Mouse (Mus musculus) megakaryocyte, embryonic 14.5 days (primary cell): ENCODE data around the gene Gm20425. TPM values are rescaled to one million over a fixed set of nuclear protein-coding genes. Genes with fewer than 3 reads are reported as not detected.
A peak's percentile ranks its signal among the peaks of the same experiment; 100 is the strongest.
"Not testable (repeated sequence)": the region's sequence is repeated elsewhere in the genome, so short reads cannot be mapped to it uniquely, and the experiment has no call there.

Experiments used
- H3K27me3 ChIP-seq: replicated peaks from 2 replicates; pipeline ENCODE3; 2012; ENCODE audit warnings: inconsistent platforms
- H3K36me3 ChIP-seq: replicated peaks from 2 replicates; pipeline ENCODE3; 2012; ENCODE audit warnings: low read length, inconsistent platforms, mixed read lengths
- H3K4me1 ChIP-seq: 2 replicates; pipeline ENCODE4 v1.6.1; 2012; ENCODE audit warnings: inconsistent platforms
- H3K4me3 ChIP-seq: replicated peaks from 2 replicates; pipeline ENCODE3; 2012; ENCODE audit warnings: moderate library complexity, mild to moderate bottlenecking, inconsistent platforms
- H3K9me3 ChIP-seq: 2 replicates; pipeline ENCODE4 v1.6.1; 2012; ENCODE audit warnings: inconsistent platforms
- FLI1 ChIP-seq: IDR thresholded peaks from 2 replicates; pipeline ENCODE4 v1.6.1; 2012; ENCODE audit warnings: low read length, inconsistent platforms, mixed read lengths
- GATA1 ChIP-seq: IDR thresholded peaks from 3 replicates; pipeline ENCODE4 v1.6.1; 2012; ENCODE audit warnings: mixed read lengths, low read length, inconsistent platforms, borderline replicate concordance
- polyA plus RNA-seq: library from polyadenylated mRNA; stranded (reverse); fragments of >175 nt; gene quantifications from 2 replicates; pipeline ENCODE4 v1.2.3, GENCODE M21; 2012; ENCODE audit warnings: low replicate concordance; ENCODE audit not compliant: insufficient read depth

The Gm20425 gene
- polyA plus RNA-seq, 1 experiment, result not detected

DNA sequence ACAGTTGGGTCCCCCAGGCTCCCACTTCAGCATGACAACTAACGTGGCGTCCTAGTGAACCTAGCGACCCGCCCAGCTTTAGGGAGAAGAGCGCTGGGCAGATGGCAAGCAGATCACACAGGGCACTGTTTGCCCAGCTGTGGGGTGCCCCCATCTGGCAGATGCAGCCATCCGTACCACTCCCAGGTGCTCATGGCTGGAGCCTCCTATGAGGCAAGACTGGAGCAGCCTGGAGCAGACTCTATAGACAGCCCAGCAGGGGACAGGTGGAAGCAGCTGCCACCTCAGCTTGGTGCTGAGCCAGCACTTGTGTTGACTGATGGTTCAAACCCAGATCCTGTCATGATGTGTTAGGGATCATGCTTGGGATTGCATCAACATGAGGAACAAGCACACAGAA lies 62.1 kb downstream of the Gm20425 start:
- Histone ChIP-seq H3K4me1 (no peaks in the 10 kb centered on the region), H3K27me3 (peaks cover 60% of the 10 kb centered on the region), H3K9me3 (no peaks in the 10 kb centered on the region), H3K36me3 (no peaks in the 10 kb centered on the region), H3K4me3 (no peak overlapping the region)
- TF ChIP-seq GATA1, result no peak

GRCm38 (mm10) chr9:103163806-103164205 lies 66.3 kb downstream of the Gm20425 start:
- TF ChIP-seq FLI1 (no peak), GATA1 (no peak)
- Histone ChIP-seq H3K27me3 (peaks cover 46% of the 10 kb centered on the region), H3K9me3 (no peaks in the 10 kb centered on the region), H3K4me3 (no peak overlapping the region), H3K36me3 (no peaks in the 10 kb centered on the region), H3K4me1 (no peaks in the 10 kb centered on the region)

DNA sequence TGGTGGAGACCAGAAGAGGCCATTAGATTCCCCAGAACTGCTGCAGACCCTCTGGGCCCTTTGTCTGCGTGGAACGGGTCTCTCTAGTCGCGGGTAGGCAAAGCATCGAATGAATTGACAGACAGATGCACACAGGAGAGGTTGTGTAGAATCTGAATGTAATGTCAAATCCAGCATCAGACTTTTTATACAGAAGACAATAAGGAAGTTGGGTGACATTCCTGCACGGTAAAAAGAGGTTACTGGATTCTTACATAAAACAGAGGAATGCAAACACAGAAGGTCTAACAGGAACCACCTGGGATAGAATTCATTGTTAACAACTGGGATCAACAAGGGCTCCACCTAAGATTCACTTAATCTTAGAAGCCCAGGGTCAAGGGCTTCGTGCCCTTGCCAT lies 74.9 kb downstream of the Gm20425 start:
- H3K9me3 ChIP-seq, H3K36me3 ChIP-seq, H3K27me3 ChIP-seq, H3K4me1 ChIP-seq, H3K4me3 ChIP-seq: not testable (repeated sequence)

GRCm38 (mm10) chr9:103154568-103154967 lies 75.5 kb downstream of the Gm20425 start:
- H3K4me1 ChIP-seq, result no peaks in the 10 kb centered on the region; the same call in 1 of the 2 replicates
- no peaks in the 10 kb centered on the region for H3K36me3 ChIP-seq
- no peak for TF ChIP-seq GATA1
- H3K9me3 ChIP-seq, result no peaks in the 10 kb centered on the region
- H3K27me3 ChIP-seq, result peaks cover 6% of the 10 kb centered on the region
- no peak overlapping the region for H3K4me3 ChIP-seq

DNA sequence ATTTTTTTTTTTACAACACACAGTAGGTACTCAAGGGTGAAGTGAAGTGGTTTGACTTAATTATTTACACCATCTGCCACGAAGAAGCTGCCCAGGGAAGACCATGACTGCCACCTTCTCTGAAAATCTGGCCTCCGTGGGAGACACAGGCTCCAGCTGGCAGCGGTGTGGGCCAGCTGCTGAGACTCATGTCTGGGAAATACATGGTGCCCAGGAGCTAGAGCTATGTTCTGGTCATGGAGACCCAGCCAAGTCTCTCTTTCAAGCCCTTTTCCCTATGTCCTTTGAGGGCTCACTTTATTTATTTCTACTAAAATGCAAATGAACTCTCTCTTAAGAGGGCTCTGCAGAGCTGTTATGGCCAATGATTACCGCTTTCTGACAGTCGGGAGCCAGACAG lies 76.8 kb downstream of the Gm20425 start:
- no peak overlapping the region for H3K4me3 ChIP-seq
- H3K27me3 ChIP-seq, result peaks cover 2% of the 10 kb centered on the region
- no peak for TF ChIP-seq GATA1
- TF ChIP-seq FLI1, result no peak
- H3K36me3 ChIP-seq, result no peaks in the 10 kb centered on the region
- peaks cover 4% of the 10 kb centered on the region; the same call in 1 of the 2 replicates for H3K4me1 ChIP-seq
- no peaks in the 10 kb centered on the region for H3K9me3 ChIP-seq

DNA sequence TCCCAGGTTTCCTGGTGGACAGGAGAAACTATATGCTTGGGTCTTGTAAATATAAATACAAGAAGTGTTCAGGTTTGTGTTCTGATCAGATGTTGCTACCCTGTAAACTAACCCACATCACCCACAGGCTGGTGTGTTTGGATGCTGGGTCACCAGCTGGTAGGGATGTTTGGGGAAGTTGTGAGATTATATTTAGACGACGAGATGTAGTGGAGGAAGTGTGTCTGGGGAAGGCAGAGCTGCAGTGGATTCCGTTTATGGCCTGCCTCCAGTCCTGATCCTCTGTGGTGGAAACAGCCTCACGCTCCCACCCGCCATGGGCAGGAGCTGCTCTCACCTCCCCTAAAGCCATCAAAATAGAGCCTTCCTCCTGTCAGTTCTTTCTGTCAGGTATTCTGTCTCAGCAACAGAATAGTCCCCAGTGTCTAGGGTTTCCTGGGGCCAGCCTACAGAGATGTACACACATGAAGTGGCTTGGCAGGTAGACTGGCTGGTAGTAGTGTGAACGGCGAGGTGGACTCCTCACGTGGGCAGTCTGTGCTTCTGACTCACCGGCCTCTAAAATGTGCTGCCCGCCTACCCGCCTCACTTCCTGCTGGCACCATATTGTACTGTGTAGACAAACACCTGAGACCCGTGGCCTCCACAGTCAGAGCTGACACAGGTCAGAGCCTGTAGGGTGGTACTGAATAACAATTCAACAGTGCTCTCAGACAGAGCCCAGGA lies 80.9 kb downstream of the Gm20425 start:
- Histone ChIP-seq H3K9me3 (no peaks in the 10 kb centered on the region), H3K4me3 (no peak overlapping the region), H3K36me3 (no peaks in the 10 kb centered on the region), H3K4me1 (peaks cover 10% of the 10 kb centered on the region; the same call in 1 of the 2 replicates), H3K27me3 (peaks cover 7% of the 10 kb centered on the region)
- TF ChIP-seq GATA1 (no peak), FLI1 (no peak)

DNA sequence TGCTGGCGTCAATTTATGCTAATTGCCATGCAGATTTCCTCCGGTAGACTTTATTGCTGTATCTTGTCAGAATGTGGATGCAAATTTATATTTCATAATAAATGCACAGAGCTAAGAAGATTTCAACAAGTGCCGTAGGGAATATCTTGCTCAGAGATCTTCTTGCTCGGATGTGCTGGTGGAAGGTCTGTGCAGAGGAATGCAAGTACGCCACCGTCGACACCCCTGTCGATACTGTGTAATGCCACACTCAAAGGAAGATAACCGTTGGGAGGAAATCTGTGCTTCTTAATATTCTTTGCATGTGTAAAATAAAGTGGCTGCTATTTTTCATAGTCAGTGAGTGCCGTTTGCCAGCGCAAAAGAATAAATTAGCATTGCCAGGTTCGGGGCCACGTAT lies 83.0 kb downstream of the Gm20425 start:
- no peaks in the 10 kb centered on the region for H3K9me3 ChIP-seq
- H3K27me3 ChIP-seq, result peaks cover 10% of the 10 kb centered on the region
- H3K36me3 ChIP-seq, result no peaks in the 10 kb centered on the region
- peaks cover 10% of the 10 kb centered on the region; the same call in 1 of the 2 replicates for H3K4me1 ChIP-seq
- TF ChIP-seq FLI1, result no peak
- TF ChIP-seq GATA1, result no peak
- H3K4me3 ChIP-seq, result no peak overlapping the region

- Histone ChIP-seq H3K4me3 (no peak overlapping the region), H3K36me3 (no peaks in the 10 kb centered on the region), H3K27me3 (peaks cover 10% of the 10 kb centered on the region), H3K4me1 (peaks cover 10% of the 10 kb centered on the region; the same call in 1 of the 2 replicates), H3K9me3 (no peaks in the 10 kb centered on the region)
- no peak for TF ChIP-seq FLI1
- TF ChIP-seq GATA1, result no peak
Measured at GRCm38 (mm10) chr9:103146703-103147102, 83.4 kb downstream of the Gm20425 start.

DNA sequence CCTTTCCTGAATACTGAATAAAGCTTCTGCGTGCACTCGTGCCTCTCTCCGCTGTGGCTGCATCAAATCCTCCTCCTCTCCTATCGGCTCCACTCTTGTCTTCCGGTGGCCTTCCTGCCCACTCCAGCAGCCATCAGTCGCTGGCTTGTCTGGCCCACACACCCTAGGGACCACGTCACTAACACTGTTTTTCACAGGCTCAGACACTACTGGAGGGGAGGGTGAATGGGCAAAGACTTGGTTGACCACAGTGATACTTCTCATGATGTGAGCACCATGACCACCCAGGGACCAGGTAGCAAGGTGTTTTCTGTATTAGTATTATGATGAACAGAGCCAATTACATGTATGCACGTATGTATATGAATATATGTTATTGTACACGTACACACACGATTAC lies 83.8 kb downstream of the Gm20425 start:
- no peak for TF ChIP-seq GATA1
- no peak for TF ChIP-seq FLI1
- H3K27me3 ChIP-seq, result peaks cover 11% of the 10 kb centered on the region
- no peaks in the 10 kb centered on the region for H3K9me3 ChIP-seq
- peak overlapping the region; percentile 43 for H3K4me3 ChIP-seq
- no peaks in the 10 kb centered on the region for H3K36me3 ChIP-seq
- peaks cover 10% of the 10 kb centered on the region; the same call in 1 of the 2 replicates for H3K4me1 ChIP-seq

GRCm38 (mm10) chr9:103145351-103145750 lies 84.8 kb downstream of the Gm20425 start:
- Histone ChIP-seq H3K27me3 (peaks cover 15% of the 10 kb centered on the region), H3K9me3 (no peaks in the 10 kb centered on the region), H3K4me3 (no peak overlapping the region), H3K4me1 (peaks cover 12% of the 10 kb centered on the region; the same call in 1 of the 2 replicates), H3K36me3 (no peaks in the 10 kb centered on the region)
- TF ChIP-seq FLI1, result no peak
- no peak for TF ChIP-seq GATA1
